Comparison of ENCODE assay signal across 28 mouse cellular contexts in the genomic region with DNA sequence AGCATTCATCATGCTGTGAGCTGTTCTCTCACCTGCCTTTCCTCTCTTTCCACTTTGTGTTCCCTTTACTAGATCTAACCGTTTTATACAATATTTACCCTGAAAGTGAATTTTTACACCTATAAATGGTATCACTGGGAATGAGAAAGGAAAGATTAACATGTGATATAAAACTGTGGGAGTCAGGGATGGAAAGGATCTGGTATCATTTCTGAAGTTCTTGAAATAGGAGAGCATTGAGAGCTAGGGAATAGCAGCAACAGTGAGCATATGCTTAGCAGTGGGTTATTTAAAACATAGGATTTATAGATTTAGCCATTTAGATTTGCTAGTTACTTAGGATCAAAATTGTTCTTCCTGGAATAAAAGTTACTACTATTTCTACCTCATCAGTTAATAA. TPM values are rescaled to one million over a fixed set of nuclear protein-coding genes. Genes with fewer than 3 reads are reported as not detected.
DNase-seq lines count a peak whose midpoint lies in the region; ATAC-seq and TF ChIP-seq lines count a peak whose summit lies in the region.
"Had no signal": no experiment of that assay in that cellular context is flagged by ENCODE, and none has a peak within 500 bp of the region (broad histone marks: within the 10 kb centered on the region; RNA-seq: fewer than 3 reads in every experiment).

No protein-coding gene starts in this region.

- H3K27ac ChIP-seq in gastrocnemius, adult 2 months = peak overlapping the region; percentile 48; the same call in 1 of the 2 replicates
- peak overlapping the region; percentile 67 for H3K27ac ChIP-seq in kidney, adult 2 months (ENCODE audit: insufficient read depth, low read depth, low read length)
- no peak overlapping the region for H3K27ac ChIP-seq in kidney, embryonic 14.5 days (ENCODE audit: low read depth, low read length)
- H3K27ac ChIP-seq in intestine, postnatal 0 days (ENCODE audit: low read depth, low read length) = peak overlapping the region; percentile 67
- H3K27ac ChIP-seq: embryonic facial prominence, embryonic 13.5 days; embryonic facial prominence, embryonic 15.5 days; forebrain, embryonic 10.5 days; forebrain, embryonic 12.5 days had no signal

- no peak for ATAC-seq in kidney, embryonic 14.5 days (ENCODE audit: low FRiP score, low TSS enrichment)
- ATAC-seq in intestine, postnatal 0 days = no peak
- ATAC-seq: forebrain, embryonic 14.5 days; forebrain, embryonic 16.5 days had no signal

- WGBS in kidney, adult 2 months = 65% methylated on average over 1 of the region's 1 CpGs
- WGBS in kidney, embryonic 14.5 days = 92% methylated on average over 1 of the region's 1 CpGs
- WGBS in intestine, postnatal 0 days = 38% methylated on average over 1 of the region's 1 CpGs

- DNase-seq in gastrocnemius, adult 2 months = no peak
- no peak for DNase-seq in gastrocnemius, postnatal 10 days
- DNase-seq in kidney, adult 2 months = no peak
- DNase-seq in telencephalon, adult 2 months (ENCODE audit: low read depth, low spot score) = peak; percentile 24
- DNase-seq in urinary bladder, adult 2 months (ENCODE audit: low spot score) = no peak
- no peak for DNase-seq in layer of hippocampus, adult 18-20 months (ENCODE audit: low spot score in 2 of 2)
- DNase-seq: adrenal gland, postnatal 10 days; adrenal gland, postnatal 25 days; cerebellum, adult 11-12 months; cerebellum, adult 2 months; cerebellum, adult 9-10 months; cerebellum, postnatal 14 days; cerebellum, postnatal 36 days; embryo, embryonic 11 days had no signal

- H3K27me3 ChIP-seq in kidney, adult 2 months (replicated peaks; ENCODE audit: control insufficient read depth, insufficient read depth, low read length) = no peaks in the 10 kb centered on the region
- H3K27me3 ChIP-seq in kidney, embryonic 14.5 days (ENCODE audit: control insufficient read depth, insufficient read depth, low read length) = no peaks in the 10 kb centered on the region
- H3K27me3 ChIP-seq in intestine, postnatal 0 days (replicated peaks; ENCODE audit: control insufficient read depth, insufficient read depth, low read length) = no peaks in the 10 kb centered on the region
- H3K27me3 ChIP-seq: embryonic facial prominence, embryonic 13.5 days; embryonic facial prominence, embryonic 15.5 days; forebrain, embryonic 12.5 days had no signal

- TF ChIP-seq POLR2A in kidney, adult 2 months (IDR thresholded peaks at IDR 0.05; ENCODE audit: low read depth, low read length) = no peak

- TF ChIP-seq CTCF in gastrocnemius, adult 2 months (IDR thresholded peaks at IDR 0.05) = no peak
- no peak for TF ChIP-seq CTCF in kidney, adult 2 months (conservative IDR thresholded peaks at IDR 0.05; ENCODE audit: insufficient read depth, insufficient read length, low read depth, low read length)
- no peak for TF ChIP-seq CTCF in intestine, postnatal 0 days (IDR thresholded peaks at IDR 0.05; ENCODE audit: low read depth)

- H3K9me3 ChIP-seq in kidney, embryonic 14.5 days (ENCODE audit: control insufficient read depth, low read length) = no peaks in the 10 kb centered on the region
- H3K9me3 ChIP-seq in intestine, postnatal 0 days (ENCODE audit: control insufficient read depth) = no peaks in the 10 kb centered on the region
- H3K9me3 ChIP-seq: embryonic facial prominence, embryonic 13.5 days; embryonic facial prominence, embryonic 15.5 days; forebrain, embryonic 10.5 days; forebrain, embryonic 12.5 days had no signal

- no peak overlapping the region for H3K9ac ChIP-seq in kidney, embryonic 14.5 days (ENCODE audit: low read depth, low read length)
- H3K9ac ChIP-seq in intestine, postnatal 0 days (ENCODE audit: low read depth, low read length) = no peak overlapping the region
- H3K9ac ChIP-seq: embryonic facial prominence, embryonic 13.5 days; embryonic facial prominence, embryonic 15.5 days; forebrain, embryonic 12.5 days had no signal

- intact Hi-C loops in gastrocnemius, adult 2 months (cut with DNase I) = no loop called here

- no peak overlapping the region for H3K4me2 ChIP-seq in kidney, embryonic 14.5 days (replicated peaks; ENCODE audit: low read depth, low read length)
- no peak overlapping the region for H3K4me2 ChIP-seq in intestine, postnatal 0 days (replicated peaks; ENCODE audit: low read depth)
- H3K4me2 ChIP-seq: embryonic facial prominence, embryonic 13.5 days; embryonic facial prominence, embryonic 15.5 days; forebrain, embryonic 12.5 days had no signal

- peaks cover 4% of the 10 kb centered on the region for H3K4me1 ChIP-seq in kidney, adult 2 months (ENCODE audit: control insufficient read depth, insufficient read depth, low read length)
- no peaks in the 10 kb centered on the region for H3K4me1 ChIP-seq in kidney, embryonic 14.5 days (ENCODE audit: control insufficient read depth, insufficient read depth, low read length)
- no peaks in the 10 kb centered on the region for H3K4me1 ChIP-seq in intestine, postnatal 0 days (replicated peaks; ENCODE audit: control insufficient read depth, insufficient read depth, low read length)
- H3K4me1 ChIP-seq: embryonic facial prominence, embryonic 13.5 days; embryonic facial prominence, embryonic 15.5 days; forebrain, embryonic 10.5 days had no signal

- H3K4me3 ChIP-seq in gastrocnemius, adult 2 months = no peak overlapping the region
- no peak overlapping the region for H3K4me3 ChIP-seq in kidney, adult 2 months (ENCODE audit: insufficient read depth, low read depth, low read length)
- H3K4me3 ChIP-seq in kidney, embryonic 14.5 days (ENCODE audit: low read length) = no peak overlapping the region
- H3K4me3 ChIP-seq in intestine, postnatal 0 days (ENCODE audit: low read depth, low read length) = no peak overlapping the region
- H3K4me3 ChIP-seq: embryonic facial prominence, embryonic 13.5 days; embryonic facial prominence, embryonic 15.5 days; erythroblast, embryonic 14.5 days; forebrain, embryonic 10.5 days; forebrain, embryonic 12.5 days had no signal

- peaks cover 5% of the 10 kb centered on the region for H3K36me3 ChIP-seq in kidney, adult 2 months (ENCODE audit: control insufficient read depth, insufficient read depth, low read length)
- H3K36me3 ChIP-seq in kidney, embryonic 14.5 days (ENCODE audit: control insufficient read depth, insufficient read depth, low read length) = peaks cover 19% of the 10 kb centered on the region
- H3K36me3 ChIP-seq in intestine, postnatal 0 days (ENCODE audit: control insufficient read depth, insufficient read depth) = peaks cover 8% of the 10 kb centered on the region

RNA-seq across cellular contexts. Expression of a gene that starts 47.5 kb away (rescaled TPM):
- total RNA-seq in gastrocnemius, adult 2 months (2021) = not detected
- total RNA-seq in gastrocnemius, postnatal 10 days (2021) = not detected
- 13.1 and 14.8 TPM in 2 replicates for polyA plus RNA-seq in kidney, adult 2 months (2012; rRNA removed)
- polyA plus RNA-seq in kidney, embryonic 14.5 days (2014; fragmentation: Nextera tagmentation; extraction: Ambion mirVana) = 4.1 and 5.0 TPM in 2 replicates
- 1,981 and 2,155 TPM in 2 replicates for polyA plus RNA-seq in intestine, postnatal 0 days (2015; fragmentation: Nextera tagmentation; extraction: Ambion mirVana)
- 2.7 and 2.9 TPM in 2 replicates for polyA plus RNA-seq in urinary bladder, adult 2 months (2012; rRNA removed)
- total RNA-seq in layer of hippocampus, adult 18-20 months (2021) = not detected
- total RNA-seq: adrenal gland, adult 2 months; adrenal gland, postnatal 10 days; common myeloid progenitor, adult 5-6 weeks; ES-E14; MEL had no signal
- polyA plus RNA-seq: adrenal gland, adult 2 months; cerebellum, adult 2 months; embryonic facial prominence, embryonic 11.5 days; embryonic facial prominence, embryonic 13.5 days; embryonic facial prominence, embryonic 15.5 days; erythroblast, embryonic 14.5 days; forebrain, embryonic 10.5 days; forebrain, embryonic 12.5 days; forebrain, embryonic 14.5 days; forebrain, embryonic 16.5 days had no signal

RNA-seq across cellular contexts. Expression of a gene that starts 50.7 kb away (rescaled TPM):
- total RNA-seq in gastrocnemius, adult 2 months (2021) = 1 to 10 TPM; 4.0 to 4.5 TPM
- 1 to 10 TPM; 6.8 to 7.8 TPM for total RNA-seq in gastrocnemius, postnatal 10 days (2021)
- polyA plus RNA-seq in kidney, adult 2 months (2012; rRNA removed) = 7.6 and 12.0 TPM in 2 replicates
- 2.8 and 5.2 TPM in 2 replicates for polyA plus RNA-seq in kidney, embryonic 14.5 days (2014; fragmentation: Nextera tagmentation; extraction: Ambion mirVana)
- 4.8 and 5.9 TPM in 2 replicates for polyA plus RNA-seq in intestine, postnatal 0 days (2015; fragmentation: Nextera tagmentation; extraction: Ambion mirVana)
- 5.1 and 5.8 TPM in 2 replicates for polyA plus RNA-seq in urinary bladder, adult 2 months (2012; rRNA removed)
- 10 to 100 TPM; 24.7 to 29.7 TPM for total RNA-seq in layer of hippocampus, adult 18-20 months (2021)

RNA-seq across cellular contexts. Expression of a gene that starts 53.2 kb away (rescaled TPM):
- 10 to 100 TPM; 29.9 to 36.4 TPM for total RNA-seq in gastrocnemius, adult 2 months (2021)
- total RNA-seq in gastrocnemius, postnatal 10 days (2021) = 10 to 100 TPM; 32.1 to 38.2 TPM
- 16.5 and 19.1 TPM in 2 replicates for polyA plus RNA-seq in kidney, adult 2 months (2012; rRNA removed)
- polyA plus RNA-seq in kidney, embryonic 14.5 days (2014; fragmentation: Nextera tagmentation; extraction: Ambion mirVana) = 14.2 and 30.2 TPM in 2 replicates
- polyA plus RNA-seq in intestine, postnatal 0 days (2015; fragmentation: Nextera tagmentation; extraction: Ambion mirVana) = 11.8 and 13.9 TPM in 2 replicates
- 20.5 and 22.0 TPM in 2 replicates for polyA plus RNA-seq in urinary bladder, adult 2 months (2012; rRNA removed)
- total RNA-seq in layer of hippocampus, adult 18-20 months (2021) = 10 to 100 TPM; 81.4 to 83.1 TPM

Comparison
In these comparisons a context has a peak if more than half of its experiments do, and no peak if none do; other contexts are left out.
1. RNA of a gene that starts 47.5 kb away (polyA plus RNA-seq): 1,981 to 2,155 TPM in intestine, postnatal 0 days; 13.1 to 14.8 TPM in kidney, adult 2 months, 4.1 to 5.0 TPM in kidney, embryonic 14.5 days and 2.7 to 2.9 TPM in urinary bladder, adult 2 months; every median in the first group is over 100 times any median in the second.